Mouse (Mus musculus) thymus, postnatal 25 days (tissue): ENCODE measurements around the gene Col25a1.

Source experiments
- DNase-seq: peaks from one replicate; pipeline ENCODE4 v3.0.0; 2022

Col25a1 gene

DNA sequence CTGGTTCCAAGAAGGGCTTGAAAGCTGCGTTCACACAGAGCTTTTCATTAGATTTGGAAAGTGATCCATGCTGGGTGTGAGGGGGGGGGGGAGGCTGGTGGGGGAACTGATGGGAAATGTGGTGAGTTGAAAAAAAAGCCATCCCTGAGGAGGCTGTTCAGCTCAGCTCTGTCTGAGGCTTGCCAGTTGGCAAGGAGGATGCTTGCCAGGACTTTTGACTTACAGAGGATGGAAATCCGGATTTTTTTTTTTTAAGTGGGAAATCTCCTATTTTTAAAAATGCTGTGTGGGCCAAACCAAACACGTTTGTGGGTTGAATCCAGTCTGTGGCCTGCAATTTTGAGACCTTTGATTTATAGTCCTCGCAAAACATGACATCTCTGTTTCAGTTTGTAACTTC, 35.6 kb downstream of the Col25a1 start:
- no peak for DNase-seq

DNA sequence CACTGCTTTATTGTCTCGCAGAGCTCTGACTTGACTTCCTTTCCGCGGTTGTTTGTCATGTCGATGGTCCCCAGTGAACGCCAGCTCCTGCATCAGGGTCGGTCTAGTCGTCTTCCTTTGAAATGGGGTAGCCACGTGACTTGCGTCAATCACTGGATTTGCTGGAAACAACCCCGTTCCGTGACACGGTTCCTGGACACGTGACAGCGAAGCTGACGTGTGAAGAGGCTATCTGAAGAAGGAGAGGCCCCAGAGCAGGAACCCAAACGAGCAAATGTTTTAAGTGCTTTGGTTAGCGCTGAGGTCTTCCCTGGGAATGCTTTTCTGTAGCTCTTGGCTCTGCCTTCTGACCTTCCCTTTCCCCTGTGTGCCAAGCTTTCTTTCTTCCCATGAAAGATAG, 41.5 kb downstream of the Col25a1 start:
- DNase-seq: no peak

DNA sequence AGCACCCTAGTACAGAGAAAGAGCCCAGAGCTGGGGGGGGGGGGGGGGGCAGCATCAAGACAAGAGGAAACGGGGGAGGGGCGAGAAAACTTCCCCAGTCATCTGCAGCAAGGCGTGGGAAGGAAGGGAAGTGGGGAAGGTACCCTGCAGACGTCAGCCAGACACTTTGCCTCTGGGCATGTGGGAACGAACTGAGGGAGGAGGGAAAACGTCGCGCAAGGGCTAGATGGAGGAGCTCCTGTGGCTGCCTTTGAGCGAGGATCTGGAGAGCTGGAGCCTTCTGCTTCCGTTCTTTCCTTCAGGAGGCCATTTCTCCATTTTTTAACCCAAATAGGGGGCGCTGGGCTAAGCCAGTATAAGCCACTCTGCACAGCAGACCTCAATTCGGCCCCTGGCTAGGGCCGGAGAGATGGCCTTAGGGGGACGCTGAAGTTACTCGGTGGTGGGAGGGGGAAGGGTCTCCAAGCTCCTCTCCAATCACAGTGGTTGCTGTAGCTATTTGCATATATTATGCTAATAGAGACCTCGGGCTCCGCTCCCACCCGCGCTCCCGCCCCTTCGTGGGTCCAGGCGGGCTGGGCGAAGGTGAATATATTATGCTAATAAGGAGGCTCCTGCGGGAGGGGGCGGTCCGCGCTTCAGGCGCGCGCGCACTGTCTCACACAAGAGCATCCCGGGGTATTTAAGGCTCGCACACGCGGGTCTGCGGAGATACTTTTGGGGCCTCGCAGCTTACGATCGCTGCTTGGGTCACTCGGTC, 49.1 kb downstream of the Col25a1 start:
- peak; percentile 61 for DNase-seq

DNA sequence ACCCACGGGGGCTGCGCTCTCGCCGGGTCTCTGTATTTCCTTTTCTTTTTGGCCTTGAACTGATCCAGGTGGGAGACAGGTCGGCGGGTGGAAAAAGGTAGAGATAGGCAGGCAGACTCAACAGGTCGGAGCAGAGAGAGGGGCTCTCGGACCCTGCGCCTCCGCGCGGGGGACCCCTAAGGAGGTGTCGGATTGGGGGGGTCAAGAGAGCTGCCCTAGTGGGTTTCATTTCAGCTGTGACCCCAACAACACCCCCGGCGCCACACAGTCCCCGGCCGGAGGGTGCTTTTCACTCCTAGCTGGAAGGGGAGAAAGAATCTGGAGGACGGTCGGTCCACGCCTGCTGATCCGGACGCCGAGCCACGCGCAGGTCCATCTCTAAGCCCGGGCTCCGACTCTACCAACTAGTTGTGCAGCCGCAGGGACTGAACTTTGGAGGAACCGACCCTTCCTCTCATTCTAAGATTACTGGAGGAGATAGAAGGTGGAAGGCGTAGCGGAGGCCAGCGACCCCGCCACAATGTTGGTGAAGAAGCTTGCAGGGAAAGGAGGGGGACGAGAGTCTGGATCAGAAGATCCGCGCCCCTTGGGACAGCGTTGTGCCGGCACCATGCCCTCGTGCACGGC, 49.8 kb downstream of the Col25a1 start:
- no peak for DNase-seq

DNA sequence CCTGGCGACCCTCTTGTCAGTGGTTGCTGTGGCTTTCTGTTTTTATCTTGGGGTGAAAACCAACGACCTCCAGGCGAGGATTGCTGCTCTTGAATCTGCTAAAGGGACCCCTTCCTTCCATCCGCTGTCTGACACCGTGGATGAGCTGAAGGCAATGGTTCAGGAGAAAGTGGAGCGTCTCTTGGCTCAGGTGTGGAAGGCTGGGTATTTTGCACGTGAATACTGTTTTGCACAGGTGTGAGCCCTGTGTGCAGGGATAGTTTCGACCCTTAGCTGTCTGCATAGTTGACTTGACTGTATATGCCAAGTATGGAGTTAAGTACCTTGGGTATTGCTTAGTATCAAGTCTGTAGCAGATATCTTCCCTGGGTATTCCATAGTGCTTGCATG, 50.3 kb downstream of the Col25a1 start:
- no peak for DNase-seq

DNA sequence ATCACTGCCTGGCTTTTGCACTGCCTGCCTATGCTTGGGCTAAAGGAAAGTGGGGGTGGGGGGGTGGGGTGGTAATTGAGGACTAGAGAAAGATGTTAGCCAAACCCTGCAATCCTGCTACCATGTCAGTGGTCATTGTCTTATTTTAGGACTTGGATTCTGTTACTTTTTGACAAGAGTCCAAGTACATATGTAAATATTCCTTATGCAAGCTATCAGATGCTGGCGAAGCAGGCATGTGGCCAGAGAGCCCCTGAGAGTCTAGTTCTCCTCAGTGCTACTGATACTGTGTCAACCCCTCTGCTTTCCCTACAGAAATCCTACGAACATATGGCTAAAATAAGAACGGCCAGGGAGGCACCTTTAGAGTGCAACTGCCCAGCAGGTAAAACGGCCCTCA, 51.1 kb downstream of the Col25a1 start:
- no peak for DNase-seq

DNA sequence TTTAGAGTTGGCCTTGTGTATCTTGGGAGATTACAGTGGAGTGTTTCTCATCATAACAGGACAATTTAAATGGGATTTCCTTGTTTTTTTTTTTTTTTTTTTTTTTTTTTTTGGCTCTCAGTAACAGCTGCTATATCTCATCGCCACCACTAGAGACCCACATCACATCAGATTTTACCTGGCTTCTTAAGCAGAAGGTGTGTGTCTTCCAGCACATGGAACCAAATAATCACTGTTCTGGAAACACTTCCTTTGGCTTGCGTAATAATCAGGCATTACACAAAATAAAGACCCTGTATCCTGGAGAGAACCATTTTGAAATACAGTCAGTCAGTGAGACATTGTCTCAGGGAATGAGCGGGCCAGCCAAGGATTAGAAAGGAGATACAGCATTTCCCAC, 53.8 kb downstream of the Col25a1 start:
- DNase-seq: no peak

DNA sequence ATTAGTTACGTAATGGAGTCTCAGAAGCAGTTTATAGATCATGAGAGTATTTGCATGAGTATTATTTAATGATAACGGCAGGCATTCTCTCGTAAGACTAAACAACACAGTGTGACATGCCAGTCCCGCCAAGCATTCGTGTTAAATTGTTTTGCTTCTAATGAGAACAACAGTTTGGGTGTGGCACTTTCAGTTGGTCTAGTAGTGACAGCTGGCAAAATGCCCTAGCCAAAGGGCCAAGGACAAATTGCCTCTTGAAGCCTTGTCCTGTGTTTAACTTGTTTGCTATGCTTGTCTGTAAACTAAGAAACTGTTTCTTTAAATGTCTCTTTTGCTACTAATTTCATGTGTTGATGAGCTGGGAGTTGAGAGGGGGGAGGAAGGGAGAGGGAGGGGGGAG, 56.3 kb downstream of the Col25a1 start:
- no peak for DNase-seq

DNA sequence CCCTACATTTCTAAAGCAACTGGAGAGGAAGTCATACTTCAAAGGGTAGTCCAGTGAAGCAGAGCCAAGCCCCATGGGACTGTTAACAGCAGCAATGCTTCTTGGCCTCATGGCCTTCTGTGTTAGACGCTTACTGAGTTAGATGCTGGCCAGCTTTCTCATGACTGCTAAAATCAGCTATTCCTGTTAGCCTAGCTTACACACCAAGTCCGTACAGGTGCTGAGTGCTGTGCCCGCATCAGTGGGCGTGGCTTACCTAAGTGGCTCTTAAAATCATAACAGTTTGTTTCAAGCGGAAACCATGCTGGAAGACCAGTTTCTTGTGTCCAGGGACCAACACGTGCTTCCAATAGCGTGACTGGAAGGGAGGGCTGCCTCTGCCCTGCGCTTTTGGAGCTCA, 62.1 kb downstream of the Col25a1 start:
- no peak for DNase-seq

DNA sequence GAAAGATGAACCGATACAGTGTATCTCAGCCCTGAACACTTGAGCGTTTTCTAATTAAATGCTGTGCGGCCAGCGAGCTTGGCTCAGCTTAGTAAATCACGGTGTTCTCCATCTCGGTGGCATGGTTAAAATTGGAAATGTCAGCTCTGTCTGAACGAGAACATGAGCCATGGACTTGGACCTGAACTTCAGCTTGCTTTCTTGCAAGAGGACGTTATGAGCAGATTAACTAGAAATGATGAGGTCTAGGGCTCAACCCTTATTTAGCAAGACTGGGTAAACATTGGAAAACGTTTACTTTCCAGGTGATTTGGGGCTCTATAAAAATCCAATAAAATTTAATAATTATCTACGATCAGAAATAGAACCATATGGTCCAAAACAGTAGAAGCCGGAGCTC, 83.3 kb downstream of the Col25a1 start:
- no peak for DNase-seq

DNA sequence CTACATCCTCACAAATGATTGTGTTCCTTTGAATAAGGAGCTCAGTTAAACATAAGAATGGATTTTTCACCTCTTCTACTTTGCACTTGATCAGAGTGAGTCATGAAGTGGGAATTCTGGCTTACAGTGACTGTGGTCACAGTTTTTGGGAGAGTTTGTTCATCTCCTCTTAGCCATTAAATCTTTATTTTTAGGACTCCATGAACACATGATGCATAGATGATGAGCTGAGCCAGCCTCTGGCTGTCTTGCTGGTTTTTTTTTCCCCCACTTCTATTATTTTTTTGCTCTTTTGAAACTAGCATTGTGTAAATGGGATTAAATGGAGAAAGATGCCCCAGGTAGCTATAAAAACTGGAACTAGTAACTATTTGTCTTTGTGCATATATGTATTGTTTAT, 84.8 kb downstream of the Col25a1 start:
- DNase-seq: no peak

DNA sequence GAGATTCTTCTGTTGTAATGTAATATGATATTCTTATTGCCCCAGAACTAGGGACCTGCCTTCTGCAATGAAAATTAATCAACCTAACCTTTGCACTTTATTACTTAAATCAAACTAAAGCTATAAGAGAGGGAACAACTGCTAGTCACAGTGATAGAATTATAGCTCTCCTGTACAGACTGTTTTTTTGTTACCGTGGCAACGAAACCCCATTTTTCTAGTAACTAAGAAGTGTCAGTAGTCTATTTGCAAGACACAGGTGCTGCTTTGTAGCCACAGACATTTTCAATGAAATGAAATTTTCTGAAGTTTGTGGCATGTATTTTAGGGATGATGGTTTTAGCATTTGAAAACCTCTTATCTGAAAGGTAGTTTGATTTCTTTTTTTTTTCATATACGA, 85.3 kb downstream of the Col25a1 start:
- DNase-seq: no peak

DNA sequence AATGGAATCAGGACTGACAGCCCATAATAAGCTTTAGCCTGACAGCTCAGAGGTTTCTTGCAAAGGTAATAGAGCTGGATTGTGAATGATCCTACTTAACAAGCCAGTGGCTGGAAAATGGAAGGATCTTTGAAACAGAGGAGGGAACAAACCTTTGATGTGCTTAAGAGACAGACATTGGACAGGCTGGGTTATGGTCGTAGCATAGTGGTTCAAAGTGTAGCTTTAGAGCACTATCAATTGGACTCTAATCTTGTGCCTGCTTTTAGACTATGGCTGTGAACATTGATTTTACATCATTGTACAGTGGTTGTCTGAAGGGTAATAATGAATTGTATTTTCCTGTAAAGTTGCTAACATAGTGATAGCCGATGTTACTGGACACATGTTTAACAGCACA, 86.4 kb downstream of the Col25a1 start:
- DNase-seq: no peak

DNA sequence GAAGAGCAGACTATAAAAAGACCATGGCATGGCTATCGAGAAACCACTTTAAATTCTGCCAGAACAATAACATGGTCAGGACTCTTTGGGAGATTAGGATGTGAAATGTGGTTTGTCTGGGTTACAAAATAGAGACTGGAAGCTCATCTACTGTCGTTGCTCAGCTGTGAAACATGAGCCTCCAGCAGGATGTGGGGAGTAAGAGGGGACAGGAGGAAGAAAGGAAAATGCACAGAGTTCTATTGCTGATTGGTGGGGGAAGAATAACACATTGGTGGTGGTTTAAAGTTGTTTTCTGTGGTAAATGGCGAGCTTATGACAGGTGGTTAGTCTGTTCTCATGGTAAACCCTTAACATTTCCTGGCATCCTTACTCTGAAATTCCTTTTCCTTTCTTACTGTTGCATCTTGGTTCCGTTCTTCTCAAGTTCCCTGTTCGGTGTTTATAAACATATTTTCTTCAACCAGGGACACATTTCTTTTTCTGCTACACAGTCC, 87.0 kb downstream of the Col25a1 start:
- no peak for DNase-seq

DNA sequence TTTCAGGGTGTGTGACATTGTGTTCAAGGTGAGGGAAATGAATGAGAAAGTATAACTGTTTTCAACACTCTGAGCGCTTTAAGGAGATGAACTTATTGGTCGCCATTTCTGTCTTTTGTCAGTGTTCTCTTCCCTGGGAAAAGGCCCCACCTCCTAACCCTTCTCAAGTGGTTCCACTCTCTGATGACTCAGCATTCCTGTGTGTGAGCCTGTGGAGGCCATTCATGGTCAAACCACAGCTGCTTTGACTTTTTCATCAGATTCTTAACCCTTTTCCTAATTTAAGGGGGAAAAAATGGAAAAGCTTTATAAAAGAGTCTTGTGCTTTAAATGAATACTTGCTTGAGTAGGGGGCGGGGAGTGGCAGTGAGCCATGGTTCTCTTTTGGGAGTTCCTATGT, 89.5 kb downstream of the Col25a1 start:
- DNase-seq: no peak

DNA sequence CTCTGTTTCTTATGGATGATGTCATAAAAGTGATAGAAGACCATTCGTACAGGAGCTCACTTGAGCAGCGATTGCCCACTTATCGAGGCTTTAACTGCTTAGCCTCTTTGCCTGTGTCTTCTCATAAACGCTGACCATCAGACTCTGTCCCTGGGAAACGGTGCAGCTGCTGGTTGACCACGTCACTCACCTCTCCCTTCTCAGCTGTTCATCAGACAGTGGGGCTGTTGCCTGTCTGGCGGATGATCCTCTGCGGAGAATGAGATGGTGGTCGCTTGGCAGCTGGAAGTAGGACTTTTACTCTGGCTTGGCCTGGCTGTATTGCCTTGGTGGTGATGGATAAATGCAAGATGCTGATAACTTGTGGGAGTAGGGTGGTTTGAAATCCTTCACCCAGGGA, 96.9 kb downstream of the Col25a1 start:
- DNase-seq: no peak

DNA sequence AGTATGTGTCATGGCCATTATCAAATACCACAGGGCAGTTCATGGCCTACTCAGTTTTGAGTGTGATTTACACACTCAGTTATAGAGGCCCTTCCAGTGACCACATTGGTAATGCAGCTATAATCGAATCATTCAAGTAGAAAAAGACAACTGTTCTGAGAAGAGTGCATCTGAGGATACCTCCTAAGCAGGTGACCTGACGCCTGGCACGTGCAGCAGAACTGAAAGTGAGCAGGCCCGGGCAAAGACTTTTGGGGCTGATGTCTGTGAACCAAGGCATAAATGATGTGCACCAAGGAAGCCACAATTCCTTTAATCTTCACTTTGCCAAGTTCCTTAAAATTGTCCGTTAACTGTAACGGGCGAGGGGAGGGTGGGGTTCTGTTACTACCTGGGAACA, 101.6 kb downstream of the Col25a1 start:
- no peak for DNase-seq

DNA sequence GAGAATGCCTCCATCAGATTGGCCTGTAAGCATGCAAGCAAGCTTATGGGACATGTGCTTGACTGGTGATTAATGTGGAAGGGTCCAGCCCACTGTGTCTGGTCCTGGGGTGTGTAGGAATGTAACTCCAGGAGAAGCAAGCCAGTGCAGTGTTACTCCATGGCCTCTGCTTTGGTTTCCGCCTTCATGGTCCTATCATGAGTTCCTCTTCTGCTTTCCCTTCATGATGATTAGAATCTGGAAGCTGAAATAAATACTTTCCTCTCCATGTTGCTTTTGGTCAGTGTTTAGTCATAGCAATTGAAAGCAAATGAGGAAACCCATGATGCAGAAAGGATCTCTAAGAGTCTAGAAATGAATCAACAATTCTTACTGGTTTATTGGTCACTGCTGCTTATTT, 103.9 kb downstream of the Col25a1 start:
- no peak for DNase-seq

DNA sequence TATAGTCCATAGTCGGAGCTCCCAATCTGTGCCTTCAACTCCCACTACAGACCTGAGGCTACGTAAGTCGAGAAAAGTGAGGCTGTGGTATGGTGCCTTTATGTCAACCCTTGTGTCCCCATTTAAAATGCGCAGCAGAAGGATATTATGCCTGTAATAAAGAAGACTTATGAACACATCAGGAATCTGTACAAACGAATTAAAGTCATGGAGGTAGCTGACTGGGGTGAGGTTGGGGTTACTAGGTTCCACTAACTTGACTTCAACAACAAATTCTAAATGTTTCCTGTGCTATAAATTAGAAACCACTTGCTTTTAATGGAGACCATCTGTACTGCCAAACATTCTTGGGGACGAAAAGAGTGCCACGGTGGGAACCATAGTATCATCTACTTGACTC, 104.8 kb downstream of the Col25a1 start:
- no peak for DNase-seq

DNA sequence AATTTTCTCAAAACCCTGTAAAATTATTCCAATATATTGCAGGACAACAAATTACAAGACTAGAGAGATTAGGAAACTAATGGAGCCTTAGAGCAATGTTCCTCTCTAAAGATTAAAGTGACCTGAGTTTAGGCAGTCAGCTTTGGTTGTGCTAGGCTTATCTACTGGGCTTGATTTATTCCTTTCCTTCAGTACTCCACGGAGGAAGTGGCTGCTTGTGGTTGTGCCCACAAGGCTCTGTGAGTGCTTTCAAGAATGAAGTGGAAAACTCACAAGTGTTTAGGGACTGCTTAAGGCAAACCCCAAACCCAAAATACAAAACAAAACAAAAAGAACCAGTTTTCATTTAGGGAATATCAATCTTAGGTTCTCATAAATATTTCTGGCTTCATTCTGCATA, 106.6 kb downstream of the Col25a1 start:
- DNase-seq: no peak

DNA sequence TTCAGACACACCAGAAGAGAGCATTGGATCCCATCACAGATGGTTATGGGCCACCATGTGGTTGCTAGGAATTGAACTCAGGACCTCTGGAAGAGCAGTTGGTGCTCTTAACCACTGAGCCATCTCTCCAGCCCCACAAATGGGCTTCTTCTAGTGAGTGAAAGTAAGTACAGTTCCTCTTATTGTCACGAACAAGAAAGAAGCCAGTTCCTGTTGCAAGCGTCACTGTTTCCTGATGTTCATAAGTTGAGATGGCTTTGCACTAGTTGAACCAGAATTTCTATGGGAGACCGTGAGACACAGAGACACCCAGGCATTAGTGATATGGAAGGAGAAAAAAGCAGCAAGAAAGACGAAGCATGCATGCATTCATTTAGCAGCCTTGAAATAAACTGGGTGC, 110.6 kb downstream of the Col25a1 start:
- no peak for DNase-seq

DNA sequence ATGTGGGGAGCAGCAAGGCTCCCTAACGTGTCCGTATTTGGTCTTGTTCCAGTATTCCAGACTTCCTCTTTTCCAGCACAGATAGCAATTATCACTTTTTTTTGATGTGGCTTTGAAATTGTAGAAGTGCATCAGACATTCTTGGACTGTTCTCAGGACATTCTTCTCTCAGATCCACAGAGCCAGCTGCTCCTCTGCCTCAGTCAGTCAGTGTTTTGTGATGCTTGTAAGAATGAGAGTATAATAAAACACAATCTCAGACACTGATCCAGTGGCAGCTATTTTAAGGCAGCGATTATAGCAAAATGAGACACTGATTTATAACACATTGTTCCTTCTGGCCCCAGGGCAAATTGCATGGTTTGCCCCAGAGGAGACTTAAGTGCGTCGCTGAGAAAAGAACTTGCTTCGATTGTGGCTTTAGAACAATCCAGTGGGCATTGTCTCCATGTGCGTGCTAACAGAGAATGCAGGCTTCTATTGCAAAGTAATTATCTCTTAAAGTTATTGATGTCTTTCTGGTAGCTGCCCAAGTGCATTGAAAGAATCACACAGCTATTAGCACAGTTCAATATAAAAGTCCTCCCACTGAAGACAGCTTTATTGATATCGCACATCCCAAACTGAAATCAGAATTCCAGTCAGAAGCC, 111.5 kb downstream of the Col25a1 start:
- no peak for DNase-seq

DNA sequence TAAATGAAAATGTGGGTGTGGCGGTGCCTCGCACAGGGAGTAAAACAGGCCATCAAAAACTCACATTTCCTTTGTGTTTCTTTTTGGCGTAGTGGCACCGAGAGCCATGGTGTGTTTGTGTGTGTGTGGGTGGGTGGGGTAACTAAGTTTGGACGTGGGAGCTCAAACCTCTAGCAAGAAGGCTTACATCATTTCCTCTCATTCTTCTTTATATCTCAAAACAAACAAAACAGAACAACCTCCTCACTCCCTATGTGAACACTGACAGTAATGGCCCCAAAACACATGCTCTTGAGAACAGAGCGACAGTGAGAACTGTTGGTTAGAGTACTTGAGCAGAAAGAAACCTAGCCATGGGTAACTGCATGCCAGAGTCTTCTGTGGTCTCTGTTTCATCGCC, 121.1 kb downstream of the Col25a1 start:
- DNase-seq: no peak

DNA sequence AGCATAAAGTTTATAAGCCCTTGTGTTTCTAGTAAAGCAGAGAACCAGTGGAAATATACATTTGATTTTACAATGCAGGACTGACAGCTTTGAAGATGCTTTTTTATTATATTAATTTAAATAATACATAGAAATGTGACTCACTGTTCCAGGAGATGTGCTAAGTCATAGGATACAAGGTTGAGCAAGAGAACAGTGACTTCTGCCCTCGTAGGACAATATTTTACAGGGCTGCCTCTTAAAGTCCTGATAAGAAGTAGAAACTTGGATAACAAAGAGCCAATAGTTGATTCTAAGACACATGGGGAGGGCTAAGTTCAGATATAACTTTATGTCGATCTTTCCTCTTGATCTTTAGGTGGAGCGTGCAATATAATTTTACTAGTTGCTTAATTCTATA, 124.8 kb downstream of the Col25a1 start:
- DNase-seq: no peak
